Mouse (Mus musculus): ENCODE results near the gene Rhot2. TPM values are rescaled to one million over a fixed set of nuclear protein-coding genes. Genes with fewer than 3 reads are reported as not detected.

Rhot2 gene
- polyA plus RNA-seq, 1 experiment from 2014 or later: 13.5 TPM

DNA sequence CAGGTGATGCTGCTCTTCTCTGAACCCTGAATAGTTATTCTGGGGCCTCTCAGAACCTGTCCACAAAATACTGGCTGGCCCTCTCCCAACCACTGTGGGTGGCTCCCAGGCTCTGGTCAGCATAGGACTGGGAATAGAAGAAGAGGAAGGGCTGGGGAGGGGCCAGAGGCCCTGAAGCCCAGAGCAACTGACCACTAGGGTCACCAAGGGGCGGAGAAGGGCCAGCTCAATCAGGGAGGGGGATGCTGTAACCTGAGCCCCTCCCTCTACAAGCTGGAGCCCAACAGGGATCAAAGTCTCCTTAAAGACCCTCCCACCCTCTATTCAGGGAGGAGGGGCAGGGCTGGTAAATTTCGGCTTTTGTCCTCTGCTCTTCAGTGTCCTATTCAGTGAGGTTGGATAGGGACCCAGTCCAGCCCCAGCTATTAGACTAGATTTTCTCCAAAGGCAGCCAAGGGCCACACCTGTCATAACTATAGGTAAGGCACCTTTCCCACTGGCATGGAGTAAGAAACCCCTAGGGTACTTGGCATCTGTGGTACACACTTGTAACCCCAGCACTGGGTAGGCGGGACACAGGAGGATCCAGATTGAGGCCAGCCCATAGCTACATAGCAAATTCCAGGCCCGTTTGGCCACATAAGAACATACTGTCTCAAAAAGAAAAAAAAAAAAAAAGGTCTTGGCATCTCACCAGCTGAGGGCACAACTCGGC, 35.7 kb upstream of the Rhot2 start, which contains the start of gene Wfikkn1:
Wfikkn1 (minus strand) TSS at position 663 of the 715 bp plus-strand sequence.
- Histone ChIP-seq H3K9ac (no peak within 1 kb of the TSS; the same call in 1 of the 2 replicates), H3K36me3 (peaks cover 40% of the 10 kb centered on the region), H3K27ac (peak within 1 kb of the TSS; percentile 45), H3K4me2 (no peak within 1 kb of the TSS), H3K27me3 (no peaks in the 10 kb centered on the region), H3K9me3 (replicated peaks) (no peaks in the 10 kb centered on the region), H3K4me1 (replicated peaks) (peaks cover 65% of the 10 kb centered on the region), H3K4me3 (replicated peaks) (no peak within 1 kb of the TSS)
- ATAC-seq (ENCODE audit: low read depth): peak; percentile 37
- WGBS (ENCODE audit: insufficient replicate concordance): 65% methylated on average over 5 of the region's 5 CpGs
- DNase-seq: no peak

DNA sequence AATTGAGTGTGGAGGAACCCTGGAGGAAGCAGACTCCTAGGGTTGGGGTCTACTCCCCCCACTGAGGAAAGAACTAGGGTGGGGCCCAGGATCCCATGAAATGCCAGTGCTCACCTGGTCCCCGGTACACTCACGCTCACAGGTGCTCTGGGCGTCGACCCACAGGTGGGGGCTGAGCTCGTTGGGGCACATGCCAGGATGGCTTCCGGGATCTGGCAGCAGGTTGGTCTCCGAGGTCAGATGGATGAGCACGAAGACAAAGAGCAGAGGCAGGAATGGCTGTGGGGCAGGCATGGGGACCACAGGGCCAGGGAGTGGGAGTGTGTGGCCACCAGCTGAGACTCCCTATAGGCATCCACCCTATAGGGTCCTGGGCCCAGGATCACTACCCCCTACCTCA, 35.1 kb upstream of the Rhot2 start:
- DNase-seq (no peak), ATAC-seq (ENCODE audit: low read depth) (no peak)
- Histone ChIP-seq H3K36me3 (peaks cover 37% of the 10 kb centered on the region), H3K4me1 (replicated peaks) (peaks cover 65% of the 10 kb centered on the region), H3K27ac (peak overlapping the region; percentile 44; the same call in 1 of the 2 replicates), H3K4me3 (replicated peaks) (no peak overlapping the region), H3K9ac (no peak overlapping the region), H3K9me3 (replicated peaks) (no peaks in the 10 kb centered on the region), H3K27me3 (no peaks in the 10 kb centered on the region), H3K4me2 (no peak overlapping the region)
- WGBS (ENCODE audit: insufficient replicate concordance): 77% methylated on average over 8 of the region's 8 CpGs

DNA sequence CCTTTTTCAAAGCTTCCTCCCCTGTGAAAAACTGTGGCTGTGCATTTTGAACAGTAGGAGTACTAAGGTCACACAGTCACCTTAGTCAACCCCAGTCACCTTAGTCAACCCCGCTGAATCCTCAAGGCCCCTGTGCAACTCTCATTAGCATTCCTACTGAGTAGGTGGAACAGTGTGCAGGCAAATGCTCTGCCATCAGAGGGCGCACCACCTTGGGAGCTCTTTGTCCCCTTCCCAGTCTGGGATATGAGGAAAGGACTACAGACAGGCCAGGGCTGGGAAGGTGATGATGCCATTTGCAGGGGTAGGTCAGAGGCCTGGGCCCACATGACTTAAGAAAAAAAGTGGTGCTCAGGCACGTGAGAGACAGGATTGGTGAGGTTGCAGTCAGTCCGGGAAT, 34.6 kb upstream of the Rhot2 start:
- peaks cover 69% of the 10 kb centered on the region for H3K4me1 ChIP-seq (replicated peaks)

DNA sequence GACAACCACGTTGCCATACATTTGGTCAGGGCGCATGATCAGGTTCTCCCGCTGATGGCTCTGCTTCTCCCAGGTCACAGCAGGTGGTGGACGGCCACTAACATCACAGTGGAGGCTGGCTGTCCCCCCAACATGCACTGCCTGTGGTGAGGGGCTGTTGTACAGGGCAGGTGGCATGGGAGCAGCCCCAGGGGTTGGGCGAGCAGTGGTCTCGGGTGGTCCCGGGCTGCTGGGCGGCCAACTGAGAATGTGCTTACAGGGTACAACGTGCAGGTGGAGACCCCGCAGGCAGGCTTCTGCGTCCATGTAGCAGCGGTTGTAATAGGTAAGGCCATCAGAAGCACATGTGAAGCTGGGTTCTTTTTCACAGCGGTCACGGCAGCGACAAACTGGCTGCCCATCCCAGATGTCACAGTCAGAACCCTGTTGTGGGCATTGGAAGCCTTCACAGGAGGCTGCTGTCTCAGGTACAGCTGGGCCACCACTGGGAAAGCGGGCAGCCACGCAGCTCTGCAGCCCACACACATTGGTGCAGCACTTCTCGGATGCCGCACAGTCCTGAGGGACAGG, 34.0 kb upstream of the Rhot2 start:
- no peak for DNase-seq
- Histone ChIP-seq H3K4me2 (no peak overlapping the region), H3K27me3 (no peaks in the 10 kb centered on the region), H3K4me3 (replicated peaks) (no peak overlapping the region), H3K36me3 (peaks cover 27% of the 10 kb centered on the region), H3K27ac (no peak overlapping the region), H3K4me1 (replicated peaks) (peaks cover 75% of the 10 kb centered on the region), H3K9me3 (replicated peaks) (no peaks in the 10 kb centered on the region), H3K9ac (no peak overlapping the region)
- ATAC-seq (ENCODE audit: low read depth): no peak
- 88% methylated on average over 19 of the region's 19 CpGs for WGBS (ENCODE audit: insufficient replicate concordance)

More for the DNA sequence above, 34.6 kb upstream of the Rhot2 start:
- 64% methylated on average over 4 of the region's 4 CpGs for WGBS (ENCODE audit: insufficient replicate concordance)
- H3K27ac ChIP-seq: no peak overlapping the region
- H3K27me3 ChIP-seq: no peaks in the 10 kb centered on the region
- peaks cover 32% of the 10 kb centered on the region for H3K36me3 ChIP-seq
- no peak for ATAC-seq (ENCODE audit: low read depth)
- H3K4me2 ChIP-seq: no peak overlapping the region
- H3K9ac ChIP-seq: no peak overlapping the region
- no peak for DNase-seq
- no peaks in the 10 kb centered on the region for H3K9me3 ChIP-seq (replicated peaks)
- no peak overlapping the region for H3K4me3 ChIP-seq (replicated peaks)

DNA sequence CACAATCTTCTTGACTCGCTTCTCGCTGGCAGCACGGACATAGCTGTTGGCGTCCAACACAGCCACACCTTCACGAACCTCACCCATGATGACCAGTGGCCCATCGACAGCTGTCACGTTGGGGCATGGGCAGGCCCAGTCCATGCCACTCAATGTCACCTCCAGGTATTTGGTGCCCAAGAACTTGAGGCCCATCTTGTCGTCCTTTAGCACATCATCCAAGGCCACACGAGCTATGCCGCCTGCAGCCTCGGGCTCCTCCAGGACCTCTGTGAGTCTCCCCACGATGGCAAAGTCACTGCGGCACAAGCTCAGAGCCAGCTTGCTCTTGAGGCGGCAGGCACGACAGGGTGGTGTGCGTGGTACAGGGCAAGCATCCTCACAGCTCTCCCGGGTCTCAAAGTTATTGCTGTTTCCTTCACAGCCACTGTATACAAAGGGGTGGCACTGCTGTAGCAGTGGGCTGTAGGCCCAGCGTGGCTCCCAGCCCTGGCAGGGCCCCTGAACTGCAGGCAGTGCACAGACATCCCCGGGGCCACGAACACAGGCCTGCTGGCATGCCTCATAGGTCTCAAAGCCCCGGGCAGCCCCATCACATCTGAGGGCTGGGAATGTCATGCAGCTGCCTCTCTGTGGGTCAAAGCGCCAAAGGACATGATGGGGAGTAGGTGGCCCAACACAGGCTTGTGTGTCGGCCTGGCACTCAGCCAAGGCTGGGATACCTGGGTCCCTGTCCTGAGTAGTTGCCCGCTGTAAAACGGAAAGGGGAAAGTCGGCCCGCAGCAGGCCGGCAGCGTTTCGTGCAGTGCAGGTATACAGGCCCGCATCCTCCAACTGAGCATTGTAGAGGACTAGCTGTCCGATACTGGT, 33.3 kb upstream of the Rhot2 start:
- no peaks in the 10 kb centered on the region for H3K9me3 ChIP-seq (replicated peaks)
- peaks cover 20% of the 10 kb centered on the region for H3K36me3 ChIP-seq
- H3K4me3 ChIP-seq (replicated peaks): no peak overlapping the region
- DNase-seq (no peak), ATAC-seq (ENCODE audit: low read depth) (no peak)
- WGBS (ENCODE audit: insufficient replicate concordance): 89% methylated on average over 32 of the region's 32 CpGs
- no peaks in the 10 kb centered on the region for H3K27me3 ChIP-seq
- peaks cover 74% of the 10 kb centered on the region for H3K4me1 ChIP-seq (replicated peaks)
- no peak overlapping the region for H3K9ac ChIP-seq
- no peak overlapping the region for H3K27ac ChIP-seq
- H3K4me2 ChIP-seq: no peak overlapping the region

DNA sequence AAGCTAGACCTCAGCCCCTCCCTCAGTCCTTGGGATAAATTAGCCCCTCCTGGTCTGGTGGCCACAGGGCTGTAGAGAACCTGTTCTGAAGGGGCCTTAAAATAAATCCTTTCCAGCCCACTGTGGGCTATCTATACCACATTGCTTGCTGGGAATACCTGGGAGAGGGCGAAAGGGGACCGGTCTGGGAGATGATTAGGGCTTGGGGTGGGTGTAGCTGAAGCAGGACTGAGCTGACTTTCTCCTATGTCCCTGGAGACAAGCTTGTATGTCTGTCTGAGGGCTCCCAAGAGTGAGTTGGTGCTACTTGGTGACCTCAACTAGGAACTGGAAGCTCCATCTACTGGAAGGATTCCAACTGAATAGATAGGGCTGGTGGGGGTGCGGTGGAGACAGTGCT, 32.4 kb upstream of the Rhot2 start:
- Histone ChIP-seq H3K9me3 (replicated peaks) (no peaks in the 10 kb centered on the region), H3K4me3 (replicated peaks) (0 out of 2 replicates have a peak overlapping the region, but pooled peaks have one; percentile 84), H3K4me1 (replicated peaks) (peaks cover 65% of the 10 kb centered on the region), H3K4me2 (peak overlapping the region; percentile 93), H3K36me3 (peaks cover 17% of the 10 kb centered on the region), H3K27ac (no peak overlapping the region; the same call in 1 of the 2 replicates), H3K9ac (peak overlapping the region; percentile 83), H3K27me3 (no peaks in the 10 kb centered on the region)
- WGBS (ENCODE audit: insufficient replicate concordance): 82% methylated on average over 3 of the region's 3 CpGs
- no peak for DNase-seq
- no peak for ATAC-seq (ENCODE audit: low read depth)

DNA sequence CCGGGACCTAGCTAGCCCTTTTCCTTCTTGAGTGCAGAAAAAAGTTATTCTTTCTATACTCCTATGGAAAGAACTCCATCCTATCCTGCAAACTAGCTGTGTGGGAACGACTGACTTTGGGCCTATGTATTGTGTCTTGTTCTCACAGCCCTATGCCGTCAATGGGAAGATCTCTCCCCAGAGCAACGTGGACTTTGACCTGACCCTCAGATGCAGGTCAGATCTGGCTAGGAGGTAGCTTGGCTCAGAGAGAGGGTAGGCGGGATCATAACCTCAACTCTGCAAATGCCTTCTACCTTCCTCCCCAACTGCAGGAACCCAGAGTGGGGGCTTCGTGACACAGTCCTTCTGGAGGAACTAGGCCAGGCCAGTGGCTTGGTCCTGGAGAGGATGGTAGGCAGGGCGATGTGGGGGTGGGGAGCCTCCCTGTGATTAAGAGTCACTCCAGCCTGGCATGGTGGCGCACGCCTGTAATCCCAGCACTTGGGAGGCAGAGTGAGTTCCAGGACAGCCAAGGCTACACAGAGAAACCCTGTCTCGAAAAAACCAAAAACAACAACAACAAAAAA, 31.8 kb upstream of the Rhot2 start:
- DNase-seq: no peak
- peak overlapping the region; percentile 83 for H3K9ac ChIP-seq
- WGBS (ENCODE audit: insufficient replicate concordance): 60% methylated on average over 10 of the region's 10 CpGs

DNA sequence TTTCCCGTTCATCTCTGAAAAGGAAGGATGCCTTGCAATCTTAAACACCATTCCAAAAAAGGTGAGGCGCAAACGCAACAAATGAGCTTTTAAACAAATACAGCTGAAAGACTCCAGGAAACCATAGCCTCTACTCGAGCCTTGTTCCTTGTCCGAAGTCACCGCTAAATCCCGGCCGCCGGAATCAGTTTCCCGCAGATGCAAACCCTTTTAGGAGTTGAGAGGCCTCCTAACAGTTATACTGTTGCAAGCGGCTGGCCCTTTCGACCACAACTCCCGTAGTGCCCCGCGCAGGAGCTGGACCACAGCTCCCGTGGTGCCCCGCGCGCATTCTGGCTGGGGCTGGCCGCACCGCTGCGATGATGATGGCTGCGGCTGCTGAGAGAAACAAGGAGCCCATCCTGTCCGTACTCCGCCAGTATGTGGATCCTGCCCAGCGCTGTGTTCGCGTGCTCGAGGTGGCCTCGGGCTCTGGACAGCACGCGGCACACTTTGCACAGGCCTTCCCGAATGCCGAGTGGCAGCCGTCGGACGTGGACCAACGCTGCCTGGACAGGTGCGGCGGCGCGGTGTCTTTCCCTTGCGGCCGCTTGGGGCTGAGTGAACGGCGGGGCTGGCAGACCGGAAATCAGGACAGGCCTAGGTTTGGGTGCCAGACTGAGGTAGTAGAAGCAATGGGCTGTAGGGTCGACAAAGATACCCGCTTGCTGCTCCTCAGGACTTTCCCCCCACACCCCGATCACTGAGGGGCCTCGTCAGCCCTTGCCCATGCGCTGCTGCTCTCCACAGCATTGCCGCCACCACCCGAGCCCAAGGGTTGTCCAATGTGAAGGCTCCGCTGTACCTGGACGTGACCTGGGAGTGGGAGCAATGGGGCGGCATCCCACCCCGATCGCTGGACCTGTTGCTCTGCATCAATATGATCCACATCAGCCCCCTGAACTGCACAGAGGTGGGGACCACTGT, 30.8 kb upstream of the Rhot2 start:
- H3K36me3 ChIP-seq: peaks cover 17% of the 10 kb centered on the region
- peak overlapping the region; percentile 83 for H3K9ac ChIP-seq
- peak overlapping the region; percentile 84 for H3K4me3 ChIP-seq (replicated peaks)
- no peaks in the 10 kb centered on the region for H3K9me3 ChIP-seq (replicated peaks)
- 1% methylated on average over 59 of the region's 59 CpGs for WGBS (ENCODE audit: insufficient replicate concordance)
- peak overlapping the region; percentile 93 for H3K4me2 ChIP-seq
- DNase-seq (peak; percentile 84), ATAC-seq (ENCODE audit: low read depth) (peak; percentile 85)
- peak overlapping the region; percentile 91 for H3K27ac ChIP-seq
- H3K4me1 ChIP-seq (replicated peaks): peaks cover 49% of the 10 kb centered on the region
- H3K27me3 ChIP-seq: no peaks in the 10 kb centered on the region

More for the DNA sequence above, 31.8 kb upstream of the Rhot2 start:
- peak overlapping the region; percentile 91 for H3K27ac ChIP-seq
- peaks cover 17% of the 10 kb centered on the region for H3K36me3 ChIP-seq
- H3K4me2 ChIP-seq: peak overlapping the region; percentile 93
- H3K4me1 ChIP-seq (replicated peaks): peaks cover 59% of the 10 kb centered on the region
- H3K27me3 ChIP-seq: no peaks in the 10 kb centered on the region
- no peaks in the 10 kb centered on the region for H3K9me3 ChIP-seq (replicated peaks)
- ATAC-seq (ENCODE audit: low read depth): no peak
- H3K4me3 ChIP-seq (replicated peaks): peak overlapping the region; percentile 84

DNA sequence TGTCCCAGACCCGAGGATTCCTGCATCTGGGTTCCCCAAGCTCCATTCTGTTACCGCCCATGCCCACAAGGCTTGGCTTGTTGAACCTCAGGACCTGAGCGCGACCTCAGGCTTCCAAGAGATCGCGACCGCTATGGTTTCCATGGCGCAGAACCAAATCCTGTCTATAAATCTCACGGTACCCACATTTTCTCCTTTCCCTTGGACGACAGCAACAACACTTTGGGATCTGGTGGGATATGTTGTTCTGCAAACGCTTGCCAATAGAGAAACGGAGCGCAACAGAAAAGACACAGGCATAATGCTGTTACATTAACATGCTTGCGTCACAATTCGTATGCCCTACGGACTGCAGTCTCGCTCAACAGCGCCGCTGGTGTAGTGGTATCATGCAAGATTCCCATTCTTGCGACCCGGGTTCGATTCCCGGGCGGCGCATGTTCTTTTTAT, 30.1 kb upstream of the Rhot2 start, which contains the start of gene Mettl26:
Mettl26 (plus strand) TSS at position 354 of the 450 bp plus-strand sequence.
- Histone ChIP-seq H3K27ac (peak within 1 kb of the TSS; percentile 91), H3K4me2 (peak within 1 kb of the TSS; percentile 93), H3K9me3 (replicated peaks) (no peaks in the 10 kb centered on the region), H3K9ac (peak within 1 kb of the TSS; percentile 83), H3K4me1 (replicated peaks) (peaks cover 43% of the 10 kb centered on the region), H3K36me3 (peaks cover 17% of the 10 kb centered on the region), H3K27me3 (no peaks in the 10 kb centered on the region), H3K4me3 (replicated peaks) (peak within 1 kb of the TSS; percentile 84)
- peak; percentile 84 for DNase-seq
- ATAC-seq (ENCODE audit: low read depth): peak; percentile 66
- WGBS (ENCODE audit: insufficient replicate concordance): 1% methylated on average over 25 of the region's 25 CpGs

DNA sequence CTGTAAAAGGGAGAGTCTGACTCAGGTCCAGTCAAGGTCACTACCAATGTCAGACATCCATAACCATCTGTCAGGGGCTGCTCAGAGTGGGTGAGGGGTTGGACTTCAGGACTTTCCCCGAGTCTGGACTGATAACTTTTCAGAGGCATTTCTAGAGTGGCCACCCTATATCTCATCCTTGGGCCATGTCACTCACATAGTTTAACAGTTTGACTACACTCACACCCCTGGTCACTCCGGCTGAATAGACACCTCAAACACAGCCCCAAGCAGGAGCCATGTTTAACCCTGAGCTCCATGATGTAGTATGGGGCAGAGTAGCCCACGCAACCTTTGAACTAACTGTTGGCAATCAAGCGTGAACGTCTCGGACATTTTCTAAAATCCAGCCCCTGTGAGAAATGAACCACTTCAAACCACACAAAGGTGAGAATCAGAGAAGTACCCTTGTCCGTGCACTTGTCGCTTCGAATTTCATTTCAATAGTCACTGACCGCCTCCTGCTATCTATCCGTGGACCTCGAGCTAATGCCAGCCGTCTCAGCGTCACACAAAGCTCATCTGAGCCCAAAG, 29.6 kb upstream of the Rhot2 start:
- Histone ChIP-seq H3K9me3 (replicated peaks) (no peaks in the 10 kb centered on the region), H3K4me3 (replicated peaks) (peak overlapping the region; percentile 84), H3K27me3 (no peaks in the 10 kb centered on the region), H3K4me1 (replicated peaks) (peaks cover 38% of the 10 kb centered on the region), H3K9ac (peak overlapping the region; percentile 83), H3K4me2 (peak overlapping the region; percentile 93), H3K27ac (peak overlapping the region; percentile 91), H3K36me3 (peaks cover 17% of the 10 kb centered on the region)
- WGBS (ENCODE audit: insufficient replicate concordance): 10% methylated on average over 14 of the region's 14 CpGs
- ATAC-seq (ENCODE audit: low read depth) (no peak), DNase-seq (no peak)

Data from liver, embryonic 13.5 days (tissue).